Mouse (Mus musculus) adrenal gland, postnatal 10 days (tissue): Measurements from ENCODE around the gene Ly75. TPM values are rescaled to one million over a fixed set of nuclear protein-coding genes. Genes with fewer than 3 reads are reported as not detected.

Experiments used
- DNase-seq: peaks from one replicate; pipeline ENCODE4 v3.0.0; 2021; ENCODE audit warnings: mixed read lengths
- long read RNA-seq, 2 experiments: library from polyadenylated mRNA; stranded (forward); transcript quantifications; one replicate each; pipeline ENCODE4 v2.0.0; 2021
- total RNA-seq, 2 experiments: library from RNA; stranded (reverse); gene quantifications; 2 replicates each; pipeline ENCODE4 v1.2.3; 2021

The Ly75 gene
- total RNA-seq: under 1 TPM; 0.91 to 0.96 TPM
- long read RNA-seq, experiment 1, partial matches to known transcripts: 0 of 1 reads
- long read RNA-seq, experiment 1, other reads (novel, unspliced or antisense): 1 of 1 reads
- long read RNA-seq, experiment 2, partial matches to known transcripts: 1 of 1 reads
- long read RNA-seq, experiment 2, other reads (novel, unspliced or antisense): 0 of 1 reads

- peak; percentile 92 for DNase-seq
Measured at GRCm38 (mm10) chr2:60382858-60383669, at the start of gene Ly75. Gene Ly75 (minus strand): TSS chr2:60383303.

GRCm38 (mm10) chr2:60430315-60431021 lies 47.4 kb upstream of the Ly75 start:
- no peak for DNase-seq

GRCm38 (mm10) chr2:60418075-60418474 lies 35.0 kb upstream of the Ly75 start:
- peak; percentile 86 for DNase-seq

GRCm38 (mm10) chr2:60414334-60414733 lies 31.2 kb upstream of the Ly75 start:
- DNase-seq: no peak

GRCm38 (mm10) chr2:60413006-60413650 lies 30.0 kb upstream of the Ly75 start:
- DNase-seq: no peak

GRCm38 (mm10) chr2:60411181-60411580 lies 28.1 kb upstream of the Ly75 start:
- no peak for DNase-seq

- DNase-seq: peak; percentile 5
Measured at GRCm38 (mm10) chr2:60409989-60410763, 27.1 kb upstream of the Ly75 start.

- DNase-seq: no peak
Measured at GRCm38 (mm10) chr2:60409194-60409593, 26.1 kb upstream of the Ly75 start.

- DNase-seq: no peak
Measured at GRCm38 (mm10) chr2:60407387-60407786, 24.3 kb upstream of the Ly75 start.

GRCm38 (mm10) chr2:60405431-60405830 lies 22.3 kb upstream of the Ly75 start:
- no peak for DNase-seq

- DNase-seq: no peak
Measured at GRCm38 (mm10) chr2:60404763-60405162, 21.7 kb upstream of the Ly75 start.

- no peak for DNase-seq
Measured at GRCm38 (mm10) chr2:60401694-60402093, 18.6 kb upstream of the Ly75 start.

- no peak for DNase-seq
Measured at GRCm38 (mm10) chr2:60393786-60394185, 10.7 kb upstream of the Ly75 start.

- no peak for DNase-seq
Measured at GRCm38 (mm10) chr2:60392286-60392685, 9.2 kb upstream of the Ly75 start.

- no peak for DNase-seq
Measured at GRCm38 (mm10) chr2:60387363-60387762, 4.3 kb upstream of the Ly75 start.

- DNase-seq: no peak
Measured at GRCm38 (mm10) chr2:60386835-60387234, 3.7 kb upstream of the Ly75 start.

- peak; percentile 47 for DNase-seq
Measured at GRCm38 (mm10) chr2:60384763-60385085, 1.6 kb upstream of the Ly75 start.

GRCm38 (mm10) chr2:60384083-60384762 lies 1.1 kb upstream of the Ly75 start:
- no peak for DNase-seq

GRCm38 (mm10) chr2:60382346-60382745 lies 757 bp downstream of the Ly75 start:
- no peak for DNase-seq

GRCm38 (mm10) chr2:60377260-60377659 lies 5.8 kb downstream of the Ly75 start:
- DNase-seq: no peak

- no peak for DNase-seq
Measured at GRCm38 (mm10) chr2:60375608-60376107, 7.4 kb downstream of the Ly75 start.
